Mouse (Mus musculus) erythroblast, embryonic 14.5 days (primary cell): Measurements from ENCODE around the gene Mamld1.

Experiments used
- GATA1 ChIP-seq: IDR thresholded peaks from 2 replicates; pipeline ENCODE4 v1.6.1; 2012; ENCODE audit warnings: low read length, inconsistent platforms, mixed read lengths
- TAL1 ChIP-seq: IDR thresholded peaks from 3 replicates; pipeline ENCODE4 v1.6.1; 2012; ENCODE audit warnings: low read length, inconsistent platforms, mixed read lengths

- TF ChIP-seq GATA1 (no peak), TAL1 (no peak)
Measured at GRCm38 (mm10) chrX:71204776-71205175, 154.7 kb downstream of the Mamld1 start.
